ENCODE assay signal across 17 mouse cellular contexts in genomic region chr11:40764690-40765089, GRCm38 (mm10). TPM values are rescaled to one million over a fixed set of nuclear protein-coding genes. Genes with fewer than 3 reads are reported as not detected.
"Had no signal": no experiment of that assay in that cellular context is flagged by ENCODE, and none has a peak within 500 bp of the region (broad histone marks: within the 10 kb centered on the region; RNA-seq: fewer than 3 reads in every experiment).

No protein-coding gene starts in this region.

- H3K4me3 ChIP-seq: lung, embryonic 15.5 days; megakaryocyte, embryonic 14.5 days; midbrain, embryonic 13.5 days; midbrain, embryonic 15.5 days; neural tube, embryonic 12.5 days; stomach, embryonic 15.5 days had no signal

- H3K27ac ChIP-seq: lung, embryonic 15.5 days; macrophage; midbrain, embryonic 13.5 days; midbrain, embryonic 15.5 days; neural tube, embryonic 12.5 days; stomach, embryonic 15.5 days; stomach, postnatal 0 days had no signal

- ATAC-seq: lung, postnatal 0 days; midbrain, embryonic 13.5 days; midbrain, embryonic 15.5 days had no signal

- H3K4me1 ChIP-seq: lung, embryonic 15.5 days; midbrain, embryonic 13.5 days; midbrain, embryonic 15.5 days; neural tube, embryonic 12.5 days; stomach, embryonic 15.5 days had no signal

- DNase-seq: lung, adult 2 months; lung, postnatal 14 days; lung, postnatal 36 days; right cerebral cortex, postnatal 14 days; thymus, postnatal 14 days; thymus, postnatal 36 days had no signal

RNA-seq across cellular contexts. Expression of gene Hmmr, which starts 31.5 kb away (rescaled TPM):
- total RNA-seq: monocyte, adult 5-6 weeks; neutrophil, adult 5-6 weeks had no signal
